Mouse (Mus musculus) forebrain, embryonic 16.5 days (tissue): ENCODE results near the gene Mapk10. TPM values are rescaled to one million over a fixed set of nuclear protein-coding genes. Genes with fewer than 3 reads are reported as not detected.
"Not testable (repeated sequence)": the region's sequence is repeated elsewhere in the genome, so short reads cannot be mapped to it uniquely, and the experiment has no call there.

Source experiments
- ATAC-seq: fragments of 200-750 bp; cut with Nextera tagmentation; 2 replicates; pipeline ENCODE4 v1.8.0; 2017; ENCODE audit warnings: mild to moderate bottlenecking, moderate library complexity
- H3K27ac ChIP-seq: fragments of 300-500 bp; sonication (generic); 2 replicates; pipeline ENCODE4 v1.5.1; 2014; ENCODE audit warnings: low read length, control low read depth
- H3K27me3 ChIP-seq: fragments of 300-500 bp; sonication (generic); replicated peaks from 2 replicates; pipeline ENCODE4 v1.6.1; 2014; ENCODE audit warnings: low read length; ENCODE audit not compliant: control insufficient read depth, insufficient read depth
- H3K36me3 ChIP-seq: fragments of 300-500 bp; sonication (generic); 2 replicates; pipeline ENCODE4 v1.6.1; 2014; ENCODE audit not compliant: control insufficient read depth, insufficient read depth
- H3K4me1 ChIP-seq: fragments of 300-500 bp; sonication (generic); replicated peaks from 2 replicates; pipeline ENCODE4 v1.6.1; 2014; ENCODE audit warnings: low read length; ENCODE audit not compliant: control insufficient read depth, insufficient read depth
- H3K4me2 ChIP-seq: fragments of 300-500 bp; sonication (generic); 2 replicates; pipeline ENCODE4 v1.6.1; 2014; ENCODE audit warnings: mild to moderate bottlenecking, low read length, control low read depth
- H3K4me3 ChIP-seq: fragments of 300-500 bp; sonication (generic); replicated peaks from 2 replicates; pipeline ENCODE4 v1.5.1; 2014; ENCODE audit warnings: mild to moderate bottlenecking, low read length, control low read depth
- H3K9ac ChIP-seq: fragments of 300-500 bp; sonication (generic); replicated peaks from 2 replicates; pipeline ENCODE4 v1.6.1; 2014; ENCODE audit warnings: low read depth, low read length, control low read depth
- H3K9me3 ChIP-seq: fragments of 300-500 bp; sonication (generic); 2 replicates; pipeline ENCODE4 v1.6.1; 2016; ENCODE audit warnings: low read length; ENCODE audit not compliant: control insufficient read depth
- WGBS: fragments of 180-500 bp; shearing (Covaris S2); extraction: QIAGEN DNeasy Blood & Tissue Kit; methylation state at CpG from one replicate; pipeline ENCODE4 v1.1.7; 2014; 5-methylcytosine and 5-hydroxymethylcytosine counted together
- polyA plus RNA-seq: library from polyadenylated mRNA; unstranded; fragments of >200 nt; fragmentation: Nextera tagmentation; extraction: Ambion mirVana; gene quantifications from 2 replicates; pipeline ENCODE4 v1.2.1, GENCODE M21; 2015

Gene Mapk10
- polyA plus RNA-seq, 1 experiment from 2014 or later = 96.2 TPM

- H3K27ac ChIP-seq, ATAC-seq: not testable (repeated sequence)
- WGBS = 81% methylated on average over 17 of the region's 17 CpGs
These were observed 267.1 kb downstream of the Mapk10 start for GRCm38 (mm10) chr5:102943864-102944630.

GRCm38 (mm10) chr5:102930161-102930560, 281.0 kb downstream of the Mapk10 start:
- H3K4me1 ChIP-seq = no peaks in the 10 kb centered on the region
- H3K4me3 ChIP-seq = no peak overlapping the region
- H3K4me2 ChIP-seq = no peak overlapping the region
- WGBS = 52% methylated on average over 6 of the region's 6 CpGs
- no peak overlapping the region for H3K9ac ChIP-seq
- no peaks in the 10 kb centered on the region for H3K36me3 ChIP-seq
- H3K9me3 ChIP-seq = no peaks in the 10 kb centered on the region
- no peaks in the 10 kb centered on the region for H3K27me3 ChIP-seq
- no peak for ATAC-seq
- H3K27ac ChIP-seq = no peak overlapping the region

More at GRCm38 (mm10) chr5:102943864-102944630, 267.1 kb downstream of the Mapk10 start:
- H3K9me3 ChIP-seq, H3K27me3 ChIP-seq, H3K4me3 ChIP-seq, H3K4me2 ChIP-seq, H3K4me1 ChIP-seq, H3K9ac ChIP-seq, H3K36me3 ChIP-seq: not testable (repeated sequence)

- WGBS = 82% methylated on average over 5 of the region's 5 CpGs
- no peak for ATAC-seq
- H3K4me2 ChIP-seq = no peak overlapping the region
- H3K9me3 ChIP-seq = peaks cover 3% of the 10 kb centered on the region; the same call in 1 of the 2 replicates
- no peaks in the 10 kb centered on the region for H3K27me3 ChIP-seq
- no peak overlapping the region for H3K9ac ChIP-seq
- H3K36me3 ChIP-seq = peaks cover 7% of the 10 kb centered on the region
- no peak overlapping the region for H3K27ac ChIP-seq
- no peak overlapping the region for H3K4me3 ChIP-seq
- no peaks in the 10 kb centered on the region for H3K4me1 ChIP-seq
These were observed 284.3 kb downstream of the Mapk10 start for GRCm38 (mm10) chr5:102926786-102927185.

DNA sequence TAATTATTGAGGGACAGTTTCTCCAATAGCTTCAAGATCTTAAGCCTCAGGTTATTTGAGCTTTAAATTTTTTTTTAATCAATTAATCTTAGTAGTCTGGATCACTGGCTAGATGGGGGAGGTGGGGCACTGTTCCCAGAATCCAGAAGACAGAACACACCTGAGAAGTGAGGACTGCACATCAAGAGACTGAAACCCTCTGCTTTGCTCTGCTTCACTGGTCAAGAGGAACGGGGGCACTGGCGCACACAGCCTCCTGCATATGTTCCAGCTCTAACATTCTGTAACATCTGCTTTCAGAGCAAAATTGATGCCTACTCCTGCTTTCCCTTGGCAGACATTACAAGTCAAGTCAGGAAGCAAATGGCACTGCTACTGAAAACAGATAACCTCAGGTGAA, 290.9 kb downstream of the Mapk10 start:
- H3K4me3 ChIP-seq = no peak overlapping the region
- 86% methylated on average over 2 of the region's 2 CpGs for WGBS
- peaks cover 3% of the 10 kb centered on the region; the same call in 1 of the 2 replicates for H3K9me3 ChIP-seq
- no peak overlapping the region for H3K27ac ChIP-seq
- no peak overlapping the region for H3K4me2 ChIP-seq
- H3K36me3 ChIP-seq = peaks cover 9% of the 10 kb centered on the region
- no peaks in the 10 kb centered on the region for H3K27me3 ChIP-seq
- H3K4me1 ChIP-seq = no peaks in the 10 kb centered on the region
- no peak overlapping the region for H3K9ac ChIP-seq
- no peak for ATAC-seq

- H3K27ac ChIP-seq = no peak overlapping the region
- no peak overlapping the region for H3K4me2 ChIP-seq
- H3K4me1 ChIP-seq = no peaks in the 10 kb centered on the region
- 50% methylated on average over 13 of the region's 13 CpGs for WGBS
- no peak for ATAC-seq
- no peaks in the 10 kb centered on the region for H3K36me3 ChIP-seq
- H3K9me3 ChIP-seq = no peaks in the 10 kb centered on the region
- no peaks in the 10 kb centered on the region for H3K27me3 ChIP-seq
- H3K9ac ChIP-seq = no peak overlapping the region
- H3K4me3 ChIP-seq = no peak overlapping the region
These were observed 305.5 kb downstream of the Mapk10 start for GRCm38 (mm10) chr5:102905441-102906211.

- Histone ChIP-seq H3K27ac (no peak overlapping the region), H3K36me3 (no peaks in the 10 kb centered on the region), H3K4me3 (no peak overlapping the region), H3K27me3 (no peaks in the 10 kb centered on the region), H3K4me1 (no peaks in the 10 kb centered on the region), H3K9ac (no peak overlapping the region), H3K4me2 (no peak overlapping the region), H3K9me3 (no peaks in the 10 kb centered on the region)
- ATAC-seq = no peak
- WGBS = 81% methylated on average over 12 of the region's 12 CpGs
These were observed 307.1 kb downstream of the Mapk10 start for GRCm38 (mm10) chr5:102904066-102904465.

GRCm38 (mm10) chr5:102903487-102903886, 307.6 kb downstream of the Mapk10 start:
- Histone ChIP-seq H3K9me3 (no peaks in the 10 kb centered on the region), H3K4me3 (no peak overlapping the region), H3K4me2 (no peak overlapping the region), H3K9ac (no peak overlapping the region), H3K27me3 (no peaks in the 10 kb centered on the region), H3K4me1 (no peaks in the 10 kb centered on the region), H3K36me3 (no peaks in the 10 kb centered on the region), H3K27ac (no peak overlapping the region)
- WGBS = 86% methylated on average over 9 of the region's 9 CpGs
- no peak for ATAC-seq

DNA sequence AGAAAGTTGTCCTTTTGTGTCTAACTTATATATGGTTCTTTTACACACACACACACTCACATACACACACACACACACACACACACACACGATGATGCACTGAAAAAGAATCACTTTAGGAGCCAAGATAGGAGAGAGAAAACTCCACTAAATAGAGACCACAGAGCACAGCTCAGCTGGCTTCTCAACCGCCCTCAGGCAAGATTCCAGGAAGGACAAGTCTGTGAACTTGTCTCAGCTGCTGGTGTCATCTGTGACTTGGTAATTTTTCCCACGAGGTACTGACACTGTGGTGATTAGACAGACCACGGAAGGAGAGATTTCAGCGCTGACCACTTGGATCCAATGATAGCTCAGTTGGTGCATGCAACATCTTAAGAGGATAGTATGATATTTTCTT, 310.0 kb downstream of the Mapk10 start:
- H3K9me3 ChIP-seq = no peaks in the 10 kb centered on the region
- no peak overlapping the region for H3K4me3 ChIP-seq
- H3K4me1 ChIP-seq = no peaks in the 10 kb centered on the region
- no peaks in the 10 kb centered on the region for H3K27me3 ChIP-seq
- no peak for ATAC-seq
- no peaks in the 10 kb centered on the region for H3K36me3 ChIP-seq
- no peak overlapping the region for H3K27ac ChIP-seq
- no peak overlapping the region for H3K9ac ChIP-seq
- 84% methylated on average over 5 of the region's 5 CpGs for WGBS
- H3K4me2 ChIP-seq = no peak overlapping the region

DNA sequence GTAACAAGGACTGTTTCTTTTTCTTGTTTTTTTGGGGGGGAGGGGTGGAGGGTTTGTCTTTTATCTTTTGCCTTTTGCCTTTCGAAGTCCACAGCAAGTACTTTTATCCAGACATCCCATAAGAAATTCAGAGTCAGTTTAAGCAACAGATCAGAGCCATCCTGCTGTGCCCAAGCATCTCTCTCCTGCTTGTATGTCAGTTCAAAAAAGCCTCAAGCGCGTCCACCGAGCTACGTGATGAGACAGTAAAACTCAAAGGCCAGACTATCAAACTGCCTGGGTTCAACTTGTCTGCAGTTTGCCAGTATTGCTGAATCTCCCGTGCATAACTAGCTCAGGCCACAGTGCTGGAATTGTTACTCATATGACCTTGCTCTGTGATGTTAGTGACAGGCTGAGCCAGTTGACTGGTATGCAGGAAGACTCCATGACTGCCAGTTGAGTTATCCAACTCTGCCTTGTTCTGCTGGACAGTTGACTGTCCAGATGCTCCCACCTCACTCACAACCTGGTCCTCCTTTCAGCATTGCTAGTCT, 311.4 kb downstream of the Mapk10 start:
- Histone ChIP-seq H3K36me3 (no peaks in the 10 kb centered on the region), H3K9ac (no peak overlapping the region), H3K4me1 (no peaks in the 10 kb centered on the region), H3K27me3 (no peaks in the 10 kb centered on the region), H3K9me3 (no peaks in the 10 kb centered on the region), H3K4me3 (no peak overlapping the region), H3K4me2 (no peak overlapping the region), H3K27ac (no peak overlapping the region)
- 85% methylated on average over 6 of the region's 6 CpGs for WGBS
- no peak for ATAC-seq
